Mouse (Mus musculus) layer of hippocampus, adult 9-10 months (tissue): ENCODE data around the gene Myoz2.

Experiments
- DNase-seq: peaks from one replicate; pipeline ENCODE4 v3.0.0; 2022; ENCODE audit warnings: low spot score

Gene Myoz2

GRCm38 (mm10) chr3:123034752-123035151, at the start of gene Myoz2:
Gene Myoz2 (minus strand): TSS chr3:123035015.
- no peak for DNase-seq

- DNase-seq, result no peak
Measured at GRCm38 (mm10) chr3:123081665-123082064, 46.9 kb upstream of the Myoz2 start.

GRCm38 (mm10) chr3:123080943-123081342, 46.1 kb upstream of the Myoz2 start:
- DNase-seq, result no peak

- DNase-seq, result no peak
Measured at GRCm38 (mm10) chr3:123080017-123080725, 45.4 kb upstream of the Myoz2 start.

GRCm38 (mm10) chr3:123075759-123076158, 40.9 kb upstream of the Myoz2 start:
- no peak for DNase-seq

GRCm38 (mm10) chr3:123075034-123075433, 40.2 kb upstream of the Myoz2 start:
- no peak for DNase-seq

GRCm38 (mm10) chr3:123073351-123073750, 38.5 kb upstream of the Myoz2 start:
- DNase-seq, result no peak

GRCm38 (mm10) chr3:123072472-123072871, 37.7 kb upstream of the Myoz2 start:
- no peak for DNase-seq

GRCm38 (mm10) chr3:123070996-123071395, 36.2 kb upstream of the Myoz2 start:
- no peak for DNase-seq

- DNase-seq, result no peak
Measured at GRCm38 (mm10) chr3:123066836-123067235, 32.0 kb upstream of the Myoz2 start.

GRCm38 (mm10) chr3:123065466-123065865, 30.7 kb upstream of the Myoz2 start:
- no peak for DNase-seq

GRCm38 (mm10) chr3:123064186-123064585, 29.4 kb upstream of the Myoz2 start:
- no peak for DNase-seq

GRCm38 (mm10) chr3:123061931-123062330, 27.1 kb upstream of the Myoz2 start:
- DNase-seq, result no peak

GRCm38 (mm10) chr3:123058832-123059231, 24.0 kb upstream of the Myoz2 start:
- DNase-seq, result no peak

- no peak for DNase-seq
Measured at GRCm38 (mm10) chr3:123054178-123054577, 19.4 kb upstream of the Myoz2 start.

GRCm38 (mm10) chr3:123053192-123053938, 18.6 kb upstream of the Myoz2 start:
- DNase-seq, result no peak

- DNase-seq, result no peak
Measured at GRCm38 (mm10) chr3:123042308-123042707, 7.5 kb upstream of the Myoz2 start.

GRCm38 (mm10) chr3:123033804-123034203, 1.0 kb downstream of the Myoz2 start:
- DNase-seq, result no peak

- no peak for DNase-seq
Measured at GRCm38 (mm10) chr3:123025634-123026033, 9.2 kb downstream of the Myoz2 start.

GRCm38 (mm10) chr3:123024496-123025234, 10.2 kb downstream of the Myoz2 start:
- DNase-seq, result no peak

- no peak for DNase-seq
Measured at GRCm38 (mm10) chr3:123018792-123019191, 16.0 kb downstream of the Myoz2 start.

- no peak for DNase-seq
Measured at GRCm38 (mm10) chr3:123013476-123013875, 21.3 kb downstream of the Myoz2 start.

GRCm38 (mm10) chr3:123009417-123009816, 25.4 kb downstream of the Myoz2 start:
- DNase-seq, result no peak
